Mouse (Mus musculus) urinary bladder, postnatal 14 days (tissue): ENCODE measurements around the gene Notch4.
A peak's percentile ranks its signal among the peaks of the same experiment; 100 is the strongest.

Experiments used
- DNase-seq: peaks from one replicate; pipeline ENCODE4 v3.0.0; 2021; ENCODE audit warnings: low spot score

Gene Notch4

DNA sequence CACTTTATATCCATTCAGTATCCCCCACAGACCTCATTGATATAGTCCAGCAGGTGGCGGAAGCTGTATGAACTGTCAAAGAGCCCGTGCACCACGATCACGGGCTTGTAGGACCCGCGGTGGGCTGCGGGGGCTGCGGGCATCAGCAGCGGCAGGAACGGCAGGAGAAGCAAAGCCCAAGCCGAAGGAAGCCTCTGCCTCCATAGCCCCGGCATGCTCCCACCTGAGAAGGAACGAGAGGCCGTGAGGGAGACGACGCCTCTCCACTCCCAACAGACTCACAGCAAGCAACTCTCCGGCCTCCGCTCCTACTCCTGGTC lies 62.7 kb downstream of the Notch4 start:
- no peak for DNase-seq

DNA sequence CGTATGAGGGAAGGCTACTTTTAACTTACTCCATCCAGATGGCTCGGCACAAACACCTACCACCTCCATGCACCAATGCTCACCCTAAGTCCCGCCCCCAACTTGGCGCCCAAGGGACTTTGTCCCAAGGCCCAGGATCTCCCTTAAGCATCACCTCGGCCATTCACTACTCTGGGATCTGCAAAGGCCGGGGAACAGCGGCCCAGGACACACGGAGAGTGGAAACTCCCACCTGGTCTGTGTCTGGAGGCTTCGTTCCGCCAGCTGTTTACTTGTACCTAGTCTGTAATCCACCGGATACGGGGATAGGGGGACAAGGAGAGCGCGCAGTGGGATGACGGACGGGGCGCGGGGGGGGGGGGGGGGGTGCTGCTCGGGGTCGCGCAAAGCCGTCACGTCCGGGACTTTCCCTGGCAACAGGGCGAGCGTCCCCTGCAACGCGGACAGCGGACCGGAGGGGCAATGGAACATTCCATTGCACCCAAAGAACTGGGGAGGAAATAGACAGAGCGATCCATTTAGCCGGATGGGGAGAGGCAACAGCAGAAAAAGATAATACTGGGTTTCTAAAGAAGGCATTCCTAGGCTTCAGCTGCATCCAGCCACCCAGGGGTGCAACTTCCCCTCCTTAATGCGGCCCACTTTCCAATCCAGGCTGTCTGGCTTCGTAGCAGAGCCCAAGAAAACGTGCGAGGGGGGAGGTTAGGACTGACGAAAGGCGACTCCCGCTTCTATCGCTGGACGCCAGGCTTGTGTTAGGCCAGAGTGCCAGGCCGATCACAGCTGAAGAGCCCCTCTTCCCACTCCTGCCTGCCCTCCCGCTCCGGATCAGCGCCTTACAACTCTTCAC lies 63.2 kb downstream of the Notch4 start:
- DNase-seq: peak; percentile 88

GRCm38 (mm10) chr17:34627943-34628643 lies 64.0 kb downstream of the Notch4 start, which contains the start of gene Ppt2:
Ppt2 (minus strand) TSS chr17:34628510.
- DNase-seq: peak; percentile 63

DNA sequence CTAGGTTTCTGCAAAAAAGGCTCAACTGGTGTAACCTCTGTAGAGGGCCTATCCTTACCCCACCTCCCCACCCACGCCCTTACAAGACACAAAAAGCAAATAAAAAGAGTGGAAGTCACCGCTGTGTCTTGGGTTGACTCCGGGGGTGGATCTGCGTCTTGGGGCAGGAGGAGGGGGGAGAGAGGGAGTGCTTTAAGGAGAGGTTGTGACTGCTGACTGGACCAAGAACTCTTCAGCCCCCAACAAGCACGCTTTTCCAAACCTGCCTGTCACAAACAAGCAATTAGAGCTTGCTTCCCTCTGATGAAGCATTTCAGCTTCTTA lies 64.5 kb downstream of the Notch4 start:
- DNase-seq: no peak

DNA sequence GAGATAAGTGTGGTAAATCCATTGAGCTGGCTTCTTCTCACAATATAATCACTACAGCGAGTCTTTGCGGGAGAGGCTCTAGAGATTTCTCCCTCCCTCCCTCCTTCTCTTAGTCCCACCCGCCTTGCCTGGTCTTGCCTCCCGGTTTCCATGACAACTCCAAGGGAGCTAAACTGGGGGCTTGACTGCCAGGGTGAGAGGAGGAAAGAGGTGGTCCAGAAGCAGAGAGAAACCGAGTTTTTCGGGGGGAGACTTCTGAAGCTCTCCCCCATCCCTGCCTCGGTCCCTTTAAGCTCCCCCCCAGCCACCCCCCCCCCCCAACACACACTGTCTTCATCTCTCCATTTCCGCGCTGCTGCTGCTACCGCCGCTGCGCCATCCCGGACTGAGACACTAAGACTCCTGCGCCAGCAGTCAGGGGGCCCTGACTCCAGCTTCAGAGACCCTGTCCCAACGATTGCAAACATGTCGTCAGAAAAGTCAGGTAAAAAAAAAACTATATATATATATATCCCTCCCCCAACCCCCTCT lies 65.2 kb downstream of the Notch4 start, which contains the start of gene Prrt1:
TSS of gene Prrt1 (plus strand) at position 313 of the 531 bp plus-strand sequence.
- no peak for DNase-seq

DNA sequence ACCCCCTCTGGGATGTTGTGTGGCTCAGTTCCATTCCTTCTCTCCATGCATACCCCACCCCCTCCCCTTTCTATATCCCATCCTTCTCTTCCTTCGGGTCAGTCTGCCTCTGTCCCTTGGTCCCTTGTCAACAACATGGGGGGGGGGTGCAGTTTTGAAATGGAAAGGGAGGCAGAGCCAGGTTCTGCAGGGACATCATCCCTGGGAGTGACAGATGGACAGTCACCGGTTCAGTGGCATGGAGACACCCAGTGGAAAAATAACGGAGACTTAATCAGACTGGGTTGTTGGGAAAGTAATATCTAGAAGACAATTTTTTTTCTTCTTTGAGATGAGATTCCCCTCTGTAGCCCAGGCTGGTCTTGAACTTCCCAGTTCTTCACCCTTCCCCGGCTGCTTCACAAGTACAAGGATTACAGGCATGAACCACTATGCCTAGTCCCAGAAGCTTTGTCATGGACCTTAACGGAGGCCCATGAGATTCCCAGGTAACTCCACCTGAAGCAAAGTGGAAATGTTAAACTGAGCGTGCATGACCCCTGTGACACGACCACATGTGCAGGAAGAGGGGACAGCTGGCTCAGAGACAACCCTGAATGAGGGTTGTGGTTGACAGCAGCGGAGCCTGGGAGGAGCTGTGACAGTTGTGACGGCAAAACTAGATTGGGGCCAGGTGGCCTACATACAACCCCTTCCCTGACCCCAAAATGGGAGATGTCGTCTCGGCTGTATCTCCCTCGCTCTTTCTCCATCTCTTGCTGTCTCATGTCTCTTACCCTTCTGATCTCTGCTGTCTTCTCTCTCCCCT lies 65.9 kb downstream of the Notch4 start:
- no peak for DNase-seq

DNA sequence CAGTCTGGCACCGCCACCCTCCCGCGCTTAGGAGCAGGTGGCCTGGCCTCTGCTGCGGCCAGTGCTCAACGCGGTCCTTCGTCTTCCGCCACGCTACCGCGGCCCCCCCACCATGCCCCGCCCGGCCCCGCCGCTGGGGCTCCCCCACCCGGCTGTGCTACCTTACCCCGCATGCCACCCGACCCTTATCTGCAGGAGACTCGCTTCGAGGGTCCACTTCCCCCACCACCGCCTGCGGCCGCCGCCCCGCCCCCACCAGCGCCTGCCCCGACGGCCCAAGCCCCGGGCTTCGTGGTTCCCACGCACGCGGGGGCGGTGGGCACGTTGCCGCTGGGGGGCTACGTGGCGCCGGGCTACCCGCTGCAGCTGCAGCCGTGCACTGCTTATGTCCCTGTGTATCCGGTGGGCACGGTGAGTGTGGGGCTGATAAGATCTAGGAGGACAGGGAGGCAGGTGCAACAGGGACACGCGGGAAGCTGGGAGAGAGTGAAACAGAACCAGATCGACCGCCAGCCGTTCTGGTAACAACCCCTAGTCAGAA lies 66.8 kb downstream of the Notch4 start:
- DNase-seq: no peak

DNA sequence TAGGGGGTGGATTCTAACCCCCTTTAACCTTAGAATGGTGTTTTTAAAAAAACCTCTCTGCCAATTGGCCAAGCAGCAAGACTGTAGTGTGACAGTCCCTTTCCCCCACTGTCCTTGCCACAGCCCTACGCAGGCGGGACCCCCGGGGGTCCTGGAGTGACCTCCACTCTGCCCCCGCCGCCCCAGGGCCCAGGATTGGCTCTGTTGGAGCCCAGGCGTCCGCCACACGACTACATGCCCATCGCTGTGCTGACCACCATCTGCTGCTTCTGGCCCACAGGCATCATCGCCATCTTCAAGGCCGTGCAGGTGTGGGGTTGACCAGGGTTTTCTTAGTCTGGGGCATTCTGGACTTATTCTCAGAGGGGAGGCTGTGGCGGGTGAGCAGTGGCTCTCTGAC lies 67.6 kb downstream of the Notch4 start:
- no peak for DNase-seq

GRCm38 (mm10) chr17:34632261-34632691 lies 68.2 kb downstream of the Notch4 start:
- peak; percentile 84 for DNase-seq

DNA sequence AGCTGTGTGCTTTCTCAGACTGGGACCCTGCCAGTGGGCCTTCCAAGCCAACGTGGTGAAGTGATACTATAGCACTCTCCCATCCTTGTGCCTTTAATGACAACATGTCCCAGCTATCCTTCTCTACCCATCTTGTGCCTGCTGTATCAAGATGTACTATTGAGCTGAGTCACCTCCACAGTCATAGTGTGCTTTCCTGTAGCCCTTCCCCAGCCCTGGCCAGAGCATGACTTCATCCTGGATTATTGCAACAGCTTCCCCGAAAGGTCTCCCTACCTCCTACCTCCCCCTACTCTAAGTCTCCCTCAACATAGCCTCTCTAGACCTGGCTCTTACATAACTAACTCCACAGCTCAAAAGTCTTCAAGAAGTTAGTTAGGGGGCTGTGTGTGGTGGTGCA lies 71.6 kb downstream of the Notch4 start:
- DNase-seq: no peak

GRCm38 (mm10) chr17:34637459-34637858 lies 73.4 kb downstream of the Notch4 start:
- DNase-seq: no peak
